Mouse (Mus musculus): ENCODE results near the gene Lum. TPM values are rescaled to one million over a fixed set of nuclear protein-coding genes. Genes with fewer than 3 reads are reported as not detected.

Lum gene
- polyA plus RNA-seq (2014; fragmentation: Nextera tagmentation; extraction: Ambion mirVana): 131 and 148 TPM in 2 replicates

DNA sequence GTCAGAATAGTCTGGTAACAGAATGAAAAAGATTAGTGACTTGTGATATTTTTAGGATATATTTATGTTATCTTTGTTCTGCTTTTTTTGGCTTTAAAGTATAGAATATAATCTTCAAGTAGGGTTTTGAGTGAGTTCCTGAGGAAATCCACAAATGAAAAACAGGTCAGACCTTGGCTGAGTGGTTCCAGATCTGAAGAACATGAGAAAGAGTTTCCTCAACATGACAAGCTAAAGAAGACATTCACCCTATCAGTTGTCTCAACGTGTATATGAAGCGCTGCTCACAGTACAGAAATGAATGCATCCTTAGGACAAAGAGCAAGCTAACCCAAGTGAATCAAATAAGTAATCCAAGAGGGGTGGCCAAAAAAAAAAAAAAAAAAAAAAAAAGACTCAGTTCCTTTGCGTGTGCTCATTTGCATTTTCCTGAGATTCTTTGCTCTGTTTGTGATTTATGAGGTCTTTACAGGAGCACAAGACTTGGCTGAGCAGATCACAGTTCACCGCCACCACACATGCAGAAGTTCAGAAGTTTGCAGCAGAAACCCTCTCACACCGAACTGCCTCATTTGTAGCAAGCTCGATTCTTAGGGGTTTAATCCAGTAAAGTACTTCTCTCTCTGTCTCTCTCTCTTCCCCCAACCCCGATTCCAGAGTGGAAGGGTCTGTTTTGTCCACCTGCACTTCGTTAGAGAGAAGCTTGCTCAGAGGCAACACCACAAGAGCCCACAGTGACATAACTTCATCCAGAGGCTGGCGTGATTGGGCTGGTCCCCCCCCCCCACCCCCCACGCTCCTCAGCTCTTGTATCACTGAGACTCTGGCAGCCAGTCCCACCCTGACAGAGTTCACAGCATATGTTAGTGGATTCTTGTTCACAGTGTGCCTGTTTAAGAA lies at the start of gene Lum:
Gene Lum (plus strand): TSS at position 172 of the 900 bp plus-strand sequence.
- DNase-seq (ENCODE audit: low spot score, missing footprints) (no peak), ATAC-seq (ENCODE audit: low FRiP score) (no peak)
- H3K4me2 ChIP-seq: no peak within 1 kb of the TSS

DNA sequence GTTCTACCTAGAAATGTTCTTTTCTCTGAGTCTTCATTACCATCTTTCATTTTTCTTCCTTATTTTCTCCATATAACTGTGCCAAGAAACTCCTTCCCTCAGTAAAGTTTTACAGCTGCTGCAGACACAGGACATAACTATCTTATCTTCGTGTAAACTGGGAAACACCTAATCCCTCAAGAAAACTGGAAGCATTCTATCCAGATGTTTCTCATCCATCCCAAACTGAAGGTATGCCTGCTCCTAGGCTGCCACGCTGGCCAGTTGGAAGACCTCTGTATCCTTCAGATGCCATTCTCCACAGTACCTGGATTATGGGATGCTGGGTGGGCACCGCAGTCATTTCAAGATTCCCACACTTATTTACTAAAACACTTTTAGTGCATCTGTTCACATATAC lies 41.6 kb upstream of the Lum start:
- H3K4me3 ChIP-seq (ENCODE audit: low read depth, low read length): no peak overlapping the region
- no peaks in the 10 kb centered on the region for H3K27me3 ChIP-seq (ENCODE audit: control insufficient read depth, insufficient read depth, low read length)
- DNase-seq (ENCODE audit: low spot score, missing footprints) (no peak), ATAC-seq (ENCODE audit: low FRiP score) (no peak)
- H3K4me2 ChIP-seq: no peak overlapping the region
- H3K36me3 ChIP-seq (ENCODE audit: control insufficient read depth, insufficient read depth, low read length): no peaks in the 10 kb centered on the region
- WGBS: 89% methylated on average over 3 of the region's 3 CpGs
- H3K27ac ChIP-seq (ENCODE audit: low read depth, low read length): no peak overlapping the region
- no peaks in the 10 kb centered on the region for H3K9me3 ChIP-seq (ENCODE audit: control insufficient read depth, low read length)
- H3K4me1 ChIP-seq (ENCODE audit: control insufficient read depth, insufficient read depth, low read length): no peaks in the 10 kb centered on the region
- H3K9ac ChIP-seq (ENCODE audit: low read length): no peak overlapping the region

More for the DNA sequence above, at the start of gene Lum:
- 64% methylated on average over 10 of the region's 10 CpGs for WGBS
- H3K9ac ChIP-seq (ENCODE audit: low read length): no peak within 1 kb of the TSS
- H3K27ac ChIP-seq (ENCODE audit: low read depth, low read length): no peak within 1 kb of the TSS
- H3K4me3 ChIP-seq (ENCODE audit: low read depth, low read length): no peak within 1 kb of the TSS
- no peaks in the 10 kb centered on the region for H3K36me3 ChIP-seq (ENCODE audit: control insufficient read depth, insufficient read depth, low read length)
- H3K9me3 ChIP-seq (ENCODE audit: control insufficient read depth, low read length): no peaks in the 10 kb centered on the region
- H3K4me1 ChIP-seq (ENCODE audit: control insufficient read depth, insufficient read depth, low read length): no peaks in the 10 kb centered on the region
- H3K27me3 ChIP-seq (ENCODE audit: control insufficient read depth, insufficient read depth, low read length): no peaks in the 10 kb centered on the region

DNA sequence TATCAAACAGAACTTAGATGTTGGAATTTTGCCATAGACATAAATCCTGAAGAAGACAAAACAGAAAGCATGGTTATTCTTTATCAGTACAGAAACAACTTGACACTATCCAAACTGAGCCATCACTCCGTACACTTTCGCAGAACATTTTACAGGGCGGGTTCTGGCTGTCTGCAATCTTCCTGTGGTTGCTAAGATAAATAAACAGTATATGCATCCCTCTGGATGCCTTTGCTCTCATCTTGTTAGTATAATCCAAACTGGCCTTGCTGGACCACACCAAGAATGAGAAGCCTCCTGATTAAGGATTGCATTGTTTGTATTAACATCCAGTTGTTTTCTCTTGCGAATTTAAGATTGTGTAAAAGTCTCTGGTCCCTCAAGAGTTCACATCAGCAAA lies 29.2 kb upstream of the Lum start:
- no peaks in the 10 kb centered on the region for H3K36me3 ChIP-seq (ENCODE audit: control insufficient read depth, insufficient read depth, low read length)
- H3K27me3 ChIP-seq (ENCODE audit: control insufficient read depth, insufficient read depth, low read length): no peaks in the 10 kb centered on the region
- no peak overlapping the region for H3K4me2 ChIP-seq
- H3K9me3 ChIP-seq (ENCODE audit: control insufficient read depth, low read length): no peaks in the 10 kb centered on the region
- H3K27ac ChIP-seq (ENCODE audit: low read depth, low read length): no peak overlapping the region; the same call in 1 of the 2 replicates
- H3K4me1 ChIP-seq (ENCODE audit: control insufficient read depth, insufficient read depth, low read length): no peaks in the 10 kb centered on the region
- H3K4me3 ChIP-seq (ENCODE audit: low read depth, low read length): no peak overlapping the region
- 81% methylated on average over 4 of the region's 4 CpGs for WGBS
- DNase-seq (ENCODE audit: low spot score, missing footprints) (no peak), ATAC-seq (ENCODE audit: low FRiP score) (no peak)
- H3K9ac ChIP-seq (ENCODE audit: low read length): no peak overlapping the region

DNA sequence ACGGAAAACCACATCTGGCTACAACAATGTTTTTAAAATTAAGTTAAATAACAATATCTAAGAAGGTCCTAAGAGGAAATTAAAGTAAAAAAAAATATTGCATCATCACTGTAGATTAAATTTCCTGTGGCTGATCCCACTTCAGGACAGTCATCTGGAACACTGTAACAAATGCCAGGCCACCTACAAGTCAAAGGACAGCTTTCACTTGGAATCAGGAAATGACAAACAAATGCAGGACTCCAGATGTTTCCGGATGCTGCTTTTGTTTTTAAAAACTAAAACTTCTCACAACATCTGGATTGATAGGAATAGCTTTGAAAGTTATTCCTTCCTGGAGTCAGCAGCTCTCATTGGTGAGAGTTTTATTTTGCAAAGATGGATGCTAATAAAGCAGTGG lies 28.0 kb upstream of the Lum start:
- no peaks in the 10 kb centered on the region for H3K4me1 ChIP-seq (ENCODE audit: control insufficient read depth, insufficient read depth, low read length)
- no peaks in the 10 kb centered on the region for H3K27me3 ChIP-seq (ENCODE audit: control insufficient read depth, insufficient read depth, low read length)
- no peak overlapping the region for H3K4me2 ChIP-seq
- 76% methylated on average over 2 of the region's 2 CpGs for WGBS
- H3K9ac ChIP-seq (ENCODE audit: low read length): no peak overlapping the region
- no peak overlapping the region for H3K4me3 ChIP-seq (ENCODE audit: low read depth, low read length)
- no peaks in the 10 kb centered on the region for H3K9me3 ChIP-seq (ENCODE audit: control insufficient read depth, low read length)
- DNase-seq (ENCODE audit: low spot score, missing footprints): no peak
- no peaks in the 10 kb centered on the region for H3K36me3 ChIP-seq (ENCODE audit: control insufficient read depth, insufficient read depth, low read length)
- H3K27ac ChIP-seq (ENCODE audit: low read depth, low read length): no peak overlapping the region
- no peak for ATAC-seq (ENCODE audit: low FRiP score)

DNA sequence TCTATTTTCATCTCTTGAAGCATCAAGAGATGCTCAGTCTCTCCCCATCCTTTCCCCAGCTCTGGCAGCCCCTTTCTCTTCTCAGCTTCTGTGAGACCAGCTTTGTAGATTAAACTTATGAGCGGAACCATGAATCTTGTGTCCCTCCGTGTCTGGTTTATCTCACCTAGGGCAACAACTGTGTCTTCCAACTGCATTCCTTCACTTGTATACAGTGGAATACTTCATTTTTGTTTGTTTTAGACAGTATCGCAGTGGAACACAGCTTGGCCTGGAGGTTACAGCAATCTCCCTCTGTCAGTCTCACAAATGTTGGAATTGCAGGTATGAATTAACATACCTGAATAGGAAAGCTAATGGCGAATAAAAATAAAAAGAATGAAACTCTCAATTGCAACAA lies 26.7 kb upstream of the Lum start:
- ATAC-seq (ENCODE audit: low FRiP score) (no peak), DNase-seq (ENCODE audit: low spot score, missing footprints) (no peak)
- WGBS: 90% methylated on average over 4 of the region's 4 CpGs
- Histone ChIP-seq H3K9me3 (ENCODE audit: control insufficient read depth, low read length) (no peaks in the 10 kb centered on the region), H3K4me3 (ENCODE audit: low read depth, low read length) (no peak overlapping the region), H3K4me1 (ENCODE audit: control insufficient read depth, insufficient read depth, low read length) (no peaks in the 10 kb centered on the region), H3K4me2 (no peak overlapping the region), H3K9ac (ENCODE audit: low read length) (no peak overlapping the region), H3K27ac (ENCODE audit: low read depth, low read length) (no peak overlapping the region), H3K36me3 (ENCODE audit: control insufficient read depth, insufficient read depth, low read length) (no peaks in the 10 kb centered on the region), H3K27me3 (ENCODE audit: control insufficient read depth, insufficient read depth, low read length) (no peaks in the 10 kb centered on the region)

DNA sequence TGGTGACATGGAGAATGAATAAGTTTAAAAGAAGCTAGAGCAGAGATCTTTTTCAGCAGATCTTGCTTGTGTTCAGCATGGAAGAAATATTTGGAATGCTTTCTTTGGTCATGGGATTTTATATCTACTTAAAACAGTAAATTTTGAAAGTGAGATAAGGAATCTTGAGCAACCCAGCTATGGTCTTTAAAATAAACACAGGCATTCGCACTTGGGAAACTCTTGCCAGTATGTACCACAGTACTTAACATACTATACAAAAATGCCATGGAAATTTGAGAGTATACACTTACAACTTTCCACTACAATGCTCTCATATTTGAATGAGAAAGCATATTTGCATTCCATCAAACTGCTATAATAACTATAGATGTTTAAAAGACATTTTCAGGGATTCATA lies 17.2 kb upstream of the Lum start:
- 73% methylated on average over 1 of the region's 1 CpGs for WGBS
- no peaks in the 10 kb centered on the region for H3K36me3 ChIP-seq (ENCODE audit: control insufficient read depth, insufficient read depth, low read length)
- no peaks in the 10 kb centered on the region for H3K27me3 ChIP-seq (ENCODE audit: control insufficient read depth, insufficient read depth, low read length)
- ATAC-seq (ENCODE audit: low FRiP score) (no peak), DNase-seq (ENCODE audit: low spot score, missing footprints) (no peak)
- H3K4me2 ChIP-seq: no peak overlapping the region
- no peaks in the 10 kb centered on the region for H3K4me1 ChIP-seq (ENCODE audit: control insufficient read depth, insufficient read depth, low read length)
- H3K4me3 ChIP-seq (ENCODE audit: low read depth, low read length): no peak overlapping the region
- H3K9me3 ChIP-seq (ENCODE audit: control insufficient read depth, low read length): no peaks in the 10 kb centered on the region
- H3K27ac ChIP-seq (ENCODE audit: low read depth, low read length): no peak overlapping the region
- H3K9ac ChIP-seq (ENCODE audit: low read length): no peak overlapping the region

DNA sequence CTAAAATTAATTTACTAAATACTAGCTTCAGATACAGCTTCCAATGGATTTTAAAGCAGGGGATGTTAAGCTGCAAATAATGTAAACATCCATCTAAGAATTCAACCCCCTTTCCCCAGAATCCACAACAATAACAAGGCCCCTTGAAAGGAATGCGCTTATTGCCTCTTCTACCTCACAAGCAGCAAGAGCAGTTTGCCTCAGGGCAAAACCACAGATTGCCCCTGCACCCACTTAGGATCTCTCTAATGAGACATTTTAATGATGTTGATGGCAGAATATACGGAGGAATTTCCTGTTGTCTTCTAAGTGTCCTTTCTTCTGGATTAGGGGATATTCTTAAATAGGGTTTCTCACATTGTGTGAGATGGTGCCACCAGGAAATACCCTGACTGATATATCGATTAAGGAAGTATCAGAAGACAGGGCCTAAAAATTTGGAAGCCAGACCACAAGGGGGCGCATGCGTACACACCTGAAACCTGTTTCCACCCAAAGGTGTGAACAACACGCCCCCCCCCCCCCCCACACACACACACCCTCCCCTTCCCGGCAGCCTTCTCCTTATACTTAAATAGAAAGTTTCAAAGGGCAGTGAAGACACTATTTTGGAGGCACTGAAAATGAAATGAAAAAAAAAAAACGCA lies 2.7 kb downstream of the Lum start:
- H3K9me3 ChIP-seq (ENCODE audit: control insufficient read depth, low read length): no peaks in the 10 kb centered on the region
- ATAC-seq (ENCODE audit: low FRiP score) (no peak), DNase-seq (ENCODE audit: low spot score, missing footprints) (no peak)
- no peaks in the 10 kb centered on the region for H3K4me1 ChIP-seq (ENCODE audit: control insufficient read depth, insufficient read depth, low read length)
- WGBS: 64% methylated on average over 8 of the region's 8 CpGs
- no peak overlapping the region for H3K27ac ChIP-seq (ENCODE audit: low read depth, low read length)
- H3K9ac ChIP-seq (ENCODE audit: low read length): no peak overlapping the region
- no peaks in the 10 kb centered on the region for H3K36me3 ChIP-seq (ENCODE audit: control insufficient read depth, insufficient read depth, low read length)
- H3K27me3 ChIP-seq (ENCODE audit: control insufficient read depth, insufficient read depth, low read length): no peaks in the 10 kb centered on the region
- no peak overlapping the region for H3K4me2 ChIP-seq
- H3K4me3 ChIP-seq (ENCODE audit: low read depth, low read length): no peak overlapping the region

DNA sequence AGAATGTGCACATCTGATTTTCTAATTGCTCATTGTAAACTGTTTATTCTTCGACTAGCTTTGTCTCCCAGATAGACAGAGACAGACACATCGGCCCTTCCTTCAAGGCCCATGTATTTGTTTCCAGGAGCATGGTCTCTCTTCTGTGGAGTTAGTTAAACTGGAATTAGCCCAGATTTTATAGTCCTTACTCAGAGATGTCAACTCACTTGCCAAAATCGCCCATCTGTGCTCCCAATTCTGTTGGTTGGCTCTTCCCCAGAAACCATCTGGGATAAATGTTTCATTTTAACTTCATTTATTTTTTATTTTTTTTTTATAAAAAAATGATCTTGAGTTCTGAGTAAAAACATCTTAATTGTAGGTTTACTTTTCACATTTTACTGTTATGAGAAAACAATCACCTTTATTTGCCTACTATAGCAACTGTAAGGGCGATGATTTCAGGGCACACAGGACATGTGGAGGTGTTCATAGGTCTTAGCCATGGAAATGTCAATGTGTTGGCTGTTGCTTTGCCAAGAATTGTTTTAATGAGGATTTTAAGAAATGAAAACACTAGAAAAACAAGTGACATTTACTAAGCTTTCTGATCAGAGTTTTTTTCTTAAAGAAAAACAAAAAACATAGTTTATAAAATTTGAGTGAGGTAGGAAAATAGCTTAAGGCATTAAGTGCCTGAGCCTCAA lies 17.8 kb downstream of the Lum start:
- WGBS: 90% methylated on average over 4 of the region's 4 CpGs
- H3K36me3 ChIP-seq (ENCODE audit: control insufficient read depth, insufficient read depth, low read length): no peaks in the 10 kb centered on the region
- no peak overlapping the region for H3K27ac ChIP-seq (ENCODE audit: low read depth, low read length)

DNA sequence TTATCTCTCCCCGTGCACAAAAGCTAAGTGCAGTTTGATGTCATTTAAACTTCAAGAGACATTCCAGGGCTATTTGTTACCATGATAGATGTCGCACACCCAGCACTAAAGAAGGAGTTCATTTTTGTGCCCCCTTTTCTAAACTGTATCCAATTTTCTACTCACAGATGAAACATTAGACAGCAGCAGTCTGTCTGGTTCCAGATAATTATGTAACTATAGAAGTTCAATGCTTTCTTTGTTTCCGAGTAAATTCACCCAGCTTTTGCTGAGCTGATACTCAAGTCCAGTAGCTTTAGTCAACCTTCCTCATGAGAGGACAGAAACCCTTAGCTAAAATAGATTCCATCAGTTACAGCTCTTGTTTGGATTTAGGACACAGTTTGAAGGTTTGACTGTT lies 19.2 kb downstream of the Lum start:
- no peak overlapping the region for H3K9ac ChIP-seq (ENCODE audit: low read length)
- no peak overlapping the region for H3K27ac ChIP-seq (ENCODE audit: low read depth, low read length)
- DNase-seq (ENCODE audit: low spot score, missing footprints): no peak
- no peak overlapping the region for H3K4me2 ChIP-seq
- H3K36me3 ChIP-seq (ENCODE audit: control insufficient read depth, insufficient read depth, low read length): no peaks in the 10 kb centered on the region
- H3K9me3 ChIP-seq (ENCODE audit: control insufficient read depth, low read length): no peaks in the 10 kb centered on the region
- no peak for ATAC-seq (ENCODE audit: low FRiP score)
- no peaks in the 10 kb centered on the region for H3K4me1 ChIP-seq (ENCODE audit: control insufficient read depth, insufficient read depth, low read length)
- 73% methylated on average over 3 of the region's 3 CpGs for WGBS
- no peaks in the 10 kb centered on the region for H3K27me3 ChIP-seq (ENCODE audit: control insufficient read depth, insufficient read depth, low read length)
- no peak overlapping the region for H3K4me3 ChIP-seq (ENCODE audit: low read depth, low read length)

More for the DNA sequence above, 17.8 kb downstream of the Lum start:
- no peak for DNase-seq (ENCODE audit: low spot score, missing footprints)
- ATAC-seq (ENCODE audit: low FRiP score): no peak
- Histone ChIP-seq H3K9me3 (ENCODE audit: control insufficient read depth, low read length) (no peaks in the 10 kb centered on the region), H3K9ac (ENCODE audit: low read length) (no peak overlapping the region), H3K4me3 (ENCODE audit: low read depth, low read length) (no peak overlapping the region), H3K4me1 (ENCODE audit: control insufficient read depth, insufficient read depth, low read length) (no peaks in the 10 kb centered on the region), H3K27me3 (ENCODE audit: control insufficient read depth, insufficient read depth, low read length) (no peaks in the 10 kb centered on the region), H3K4me2 (no peak overlapping the region)

All from midbrain, embryonic 11.5 days (tissue).